Mouse (Mus musculus): ENCODE measurements around the gene Nrbf2.

Gene Nrbf2

DNA sequence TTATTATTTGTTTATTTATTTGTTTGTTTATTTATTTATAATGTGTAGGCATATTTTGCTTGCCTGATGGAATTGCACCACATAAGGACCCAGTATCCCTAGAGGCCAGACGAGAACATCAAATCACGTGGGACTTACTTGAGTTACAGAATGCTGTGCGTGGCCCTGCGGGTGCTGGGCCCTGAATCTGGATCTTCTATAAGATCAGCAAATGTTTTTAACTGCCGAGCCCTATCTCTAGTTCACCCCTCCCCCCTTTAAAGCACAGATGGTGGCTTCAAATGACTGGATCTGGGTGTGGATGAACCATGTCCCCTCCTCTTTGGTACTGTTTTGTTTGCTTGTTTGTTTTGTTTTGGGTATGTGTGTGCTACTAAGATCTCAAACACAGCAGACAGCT is 10.2 kb upstream of the Nrbf2 start:
- DNase-seq (ENCODE audit: low spot score in 2 of 2): no peak

DNA sequence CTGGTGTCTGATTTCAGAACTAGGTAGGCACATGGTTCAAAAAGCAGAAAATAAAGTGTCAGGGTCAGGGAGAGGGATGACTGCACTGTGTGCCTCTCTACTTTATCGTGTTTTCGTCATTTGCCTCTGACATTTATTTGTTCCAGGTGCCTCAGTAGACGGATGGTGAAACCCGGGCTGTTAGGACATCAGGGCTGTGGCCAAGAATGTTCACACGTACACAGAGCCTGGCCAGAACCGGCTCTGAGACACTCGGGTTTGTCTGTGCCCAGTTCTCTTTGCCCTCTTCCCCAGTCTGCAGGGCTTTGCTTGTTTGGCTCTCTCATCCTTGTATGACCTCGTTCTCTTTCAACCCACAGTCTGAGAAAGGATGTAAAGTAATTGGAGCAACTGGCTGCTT is 6.0 kb upstream of the Nrbf2 start:
- DNase-seq (ENCODE audit: low spot score in 2 of 2): no peak

DNA sequence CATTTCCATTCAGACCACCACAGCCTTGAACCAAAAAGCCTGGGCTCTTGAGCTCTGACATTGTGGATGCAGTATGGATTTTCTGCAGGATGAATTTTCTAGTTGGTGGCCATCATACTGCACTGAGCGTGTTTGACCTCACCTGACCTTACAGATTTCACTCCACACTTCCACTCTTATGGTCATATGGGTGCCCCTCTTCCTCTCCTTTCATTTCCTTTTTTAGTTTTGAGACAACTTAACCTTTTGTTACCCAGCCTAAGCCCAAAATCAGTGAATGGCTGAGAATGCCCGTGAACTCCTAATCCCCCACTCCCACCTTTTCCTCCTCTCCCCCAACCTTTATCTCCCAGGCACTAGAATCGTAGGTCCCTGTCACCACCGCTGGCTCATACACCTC is 5.5 kb upstream of the Nrbf2 start:
- no peak for DNase-seq (ENCODE audit: low spot score in 2 of 2)

DNA sequence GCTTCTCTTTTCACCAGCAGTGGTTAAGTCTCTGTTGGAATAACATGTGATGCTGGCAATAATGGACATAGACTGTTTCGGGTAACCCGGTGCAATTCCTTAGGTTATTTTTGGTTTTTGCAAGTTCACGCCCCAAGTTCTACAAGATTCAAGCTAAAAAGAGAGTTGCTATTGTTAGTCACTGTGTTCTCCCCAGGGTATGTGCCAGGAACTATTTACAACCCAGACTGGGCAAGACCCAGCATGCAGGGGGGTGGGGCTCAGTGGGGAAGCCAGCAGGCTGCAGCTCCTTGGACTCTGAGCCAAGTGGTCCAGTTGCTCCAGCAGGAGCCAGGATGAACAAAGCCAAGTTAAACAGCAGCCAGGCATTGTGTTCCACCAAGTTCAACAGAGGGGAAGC is 2.8 kb upstream of the Nrbf2 start:
- DNase-seq (ENCODE audit: low spot score in 2 of 2): peak; percentile 44 to 78

DNA sequence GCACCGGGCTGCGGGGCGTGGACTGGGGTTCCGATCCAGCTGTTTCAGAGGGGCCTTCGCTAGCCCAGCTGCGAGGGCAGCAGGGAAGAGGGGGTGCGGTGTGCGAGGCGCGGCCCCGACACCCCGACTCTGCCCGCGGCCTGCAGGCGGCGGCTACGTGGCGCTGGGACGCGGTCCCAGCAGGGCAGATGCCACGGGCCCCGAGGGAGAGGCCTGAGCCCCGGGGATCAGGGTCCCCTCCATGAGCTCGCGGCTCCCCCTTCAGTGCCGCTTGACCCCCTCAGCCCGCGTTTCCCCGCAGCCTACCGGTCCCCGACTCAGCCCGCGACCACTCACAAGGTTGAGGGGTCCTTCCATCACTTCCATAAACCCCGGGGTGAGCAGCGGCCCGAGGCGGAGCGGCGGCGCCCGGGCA is 337 bp downstream of the Nrbf2 start:
- DNase-seq (ENCODE audit: low spot score in 2 of 2): no peak

DNA sequence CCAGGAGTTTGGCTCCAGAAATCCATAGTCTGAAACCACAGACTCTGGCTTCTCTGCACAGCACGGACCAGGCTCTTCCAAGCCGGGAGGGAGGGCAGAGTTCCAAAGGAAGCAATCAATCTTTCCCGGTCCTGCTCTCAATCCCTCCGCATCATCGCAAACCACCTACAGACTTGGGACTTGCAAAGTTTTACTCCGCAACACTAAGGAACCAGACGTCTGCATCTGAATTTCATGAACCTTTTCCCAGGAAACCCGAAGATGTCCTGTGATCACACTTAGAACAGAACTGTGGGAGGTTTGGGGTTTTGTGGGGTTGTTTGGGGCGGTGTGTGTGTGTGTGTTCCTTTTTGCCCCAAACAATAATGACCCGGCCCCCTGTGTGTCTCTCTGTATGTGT is 794 bp downstream of the Nrbf2 start:
- DNase-seq (ENCODE audit: low spot score in 2 of 2): no peak

DNA sequence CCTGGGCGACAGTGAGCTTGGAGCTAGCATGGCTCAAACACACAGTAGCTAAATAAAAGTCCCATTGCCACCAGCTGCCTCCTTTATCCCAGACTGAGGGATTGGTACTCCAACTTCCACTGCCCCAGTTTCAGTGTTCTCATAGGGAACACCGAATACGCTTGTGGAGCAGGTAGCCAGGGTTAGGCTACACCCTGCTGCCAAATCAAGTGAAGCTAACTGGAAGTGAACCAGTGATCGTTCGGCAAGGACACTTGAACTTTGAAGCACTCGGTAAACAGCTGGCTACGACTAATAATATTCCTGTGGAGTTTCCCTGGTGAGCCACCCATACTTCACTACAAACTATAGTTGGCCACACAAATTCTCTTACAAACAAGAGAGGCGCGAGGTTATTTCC is 1.6 kb downstream of the Nrbf2 start:
- no peak for DNase-seq (ENCODE audit: low spot score in 2 of 2)

DNA sequence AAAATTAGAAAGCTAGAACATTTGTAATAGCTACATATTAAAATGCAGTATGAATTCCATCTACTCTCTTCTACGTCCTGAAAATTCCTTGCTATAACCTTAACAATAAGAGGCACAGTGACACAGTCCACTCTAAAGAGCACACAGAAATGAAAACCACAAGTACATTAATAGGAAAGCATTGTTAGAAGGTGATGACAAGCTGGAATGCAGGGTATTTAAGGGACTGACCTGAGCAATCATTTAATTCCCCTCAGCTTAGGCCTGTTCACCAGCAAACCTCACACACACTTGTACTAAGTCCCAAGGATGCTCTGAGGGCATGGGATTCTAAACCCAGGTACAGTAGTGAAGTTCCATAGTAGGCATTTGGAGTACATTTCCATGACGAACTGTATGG is 2.6 kb downstream of the Nrbf2 start:
- no peak for DNase-seq (ENCODE audit: low spot score in 2 of 2)

DNA sequence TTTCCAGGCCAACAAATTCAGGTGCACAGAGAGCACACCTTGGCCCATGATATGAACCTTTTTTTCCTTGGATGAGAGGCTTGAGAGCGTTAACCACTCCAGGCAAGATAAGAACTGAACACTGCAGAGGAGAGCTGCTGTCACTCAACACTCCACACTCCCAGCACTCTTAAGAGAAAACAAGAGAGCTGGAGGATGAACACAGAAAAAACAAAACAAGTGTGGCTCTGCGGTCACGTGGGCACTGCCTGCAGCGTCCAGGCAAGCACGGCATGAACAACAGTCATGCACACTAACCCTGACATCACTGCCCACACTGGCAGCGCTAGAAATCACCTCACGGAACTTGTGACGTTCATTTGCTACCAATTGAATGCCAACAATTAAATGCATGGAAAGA is 3.3 kb downstream of the Nrbf2 start:
- DNase-seq (ENCODE audit: low spot score in 2 of 2): no peak

DNA sequence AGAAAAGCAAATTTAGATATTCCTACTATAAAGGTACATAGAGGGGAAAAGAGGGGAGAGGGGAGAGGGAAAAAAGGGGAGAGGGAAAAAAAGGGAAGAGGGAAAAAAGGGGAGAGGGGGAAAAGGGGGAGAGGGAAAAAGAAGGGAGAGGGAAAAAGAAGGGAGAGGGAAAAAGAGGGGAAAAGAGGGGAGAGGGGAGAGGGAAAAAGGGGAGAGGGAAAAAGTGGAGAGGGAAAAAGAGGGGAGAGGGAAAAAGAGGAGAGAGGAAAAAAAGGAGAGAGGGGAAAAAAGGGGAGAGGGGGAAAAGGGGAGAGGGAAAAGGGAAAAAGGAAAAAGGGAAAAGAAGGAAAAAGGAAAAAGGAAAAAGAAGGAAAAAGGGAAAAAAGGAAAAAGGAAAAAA is 9.2 kb downstream of the Nrbf2 start:
- no peak for DNase-seq (ENCODE audit: low spot score in 2 of 2)

DNA sequence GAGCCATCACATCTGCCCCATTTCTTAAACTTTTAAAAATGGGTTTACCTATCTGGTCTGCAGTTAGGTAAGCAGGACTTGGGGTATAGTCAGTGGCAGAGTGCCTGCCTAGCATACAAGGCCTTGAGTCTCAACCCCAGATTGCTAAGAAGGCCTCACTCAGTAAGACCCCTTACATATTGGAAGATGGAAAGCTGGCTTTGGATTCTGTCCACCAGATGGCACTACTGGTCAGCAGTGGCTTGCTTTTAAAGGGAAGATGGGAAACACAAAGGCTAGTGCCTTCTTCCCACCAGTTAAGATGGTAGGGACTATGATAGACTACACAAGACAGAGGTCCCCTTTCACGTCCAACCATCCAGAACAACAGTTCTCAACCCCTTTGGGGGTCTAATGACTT is 20.3 kb downstream of the Nrbf2 start:
- DNase-seq (ENCODE audit: low spot score in 2 of 2): peak; percentile 44 to 67

DNA sequence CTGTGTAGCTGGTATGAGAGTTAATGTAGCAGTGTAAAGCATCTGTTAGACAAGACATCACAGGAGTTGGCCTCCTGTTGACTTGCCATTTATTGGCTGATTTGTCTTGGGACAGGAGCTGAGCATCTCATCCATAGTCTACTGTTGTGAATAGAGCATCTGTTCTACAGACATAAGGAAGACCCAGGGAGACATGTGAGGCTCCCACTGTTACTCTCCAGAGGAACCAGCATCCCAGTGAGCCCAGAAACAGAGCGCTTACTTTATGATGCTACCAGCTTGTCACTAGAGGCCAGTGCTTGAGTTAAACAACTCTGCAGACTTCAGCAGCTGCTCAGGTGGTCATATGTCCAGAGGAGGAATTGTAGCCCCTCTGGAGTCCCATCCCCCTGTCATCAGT is 32.0 kb downstream of the Nrbf2 start:
- no peak for DNase-seq (ENCODE audit: low spot score in 2 of 2)

DNA sequence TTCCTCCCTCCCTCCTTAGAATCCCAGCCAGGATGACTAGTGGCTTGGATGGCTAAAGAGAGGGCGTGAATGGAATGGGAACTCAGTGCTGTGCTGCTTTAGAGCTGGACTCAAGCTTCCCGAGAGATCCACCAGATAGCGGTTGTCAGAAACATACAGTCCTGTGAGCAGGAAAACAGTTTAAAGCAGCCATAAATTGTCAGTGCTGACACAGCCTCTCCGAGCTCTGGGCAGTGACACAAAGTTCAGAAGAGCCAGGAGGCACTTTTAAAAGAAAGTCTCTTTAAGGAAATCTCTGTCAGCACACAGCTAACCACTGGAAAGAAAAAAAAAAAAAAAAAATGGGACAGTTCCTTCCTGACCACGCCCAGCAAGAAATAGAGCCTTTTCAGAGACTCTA is 32.8 kb downstream of the Nrbf2 start:
- DNase-seq (ENCODE audit: low spot score in 2 of 2): no peak

DNA sequence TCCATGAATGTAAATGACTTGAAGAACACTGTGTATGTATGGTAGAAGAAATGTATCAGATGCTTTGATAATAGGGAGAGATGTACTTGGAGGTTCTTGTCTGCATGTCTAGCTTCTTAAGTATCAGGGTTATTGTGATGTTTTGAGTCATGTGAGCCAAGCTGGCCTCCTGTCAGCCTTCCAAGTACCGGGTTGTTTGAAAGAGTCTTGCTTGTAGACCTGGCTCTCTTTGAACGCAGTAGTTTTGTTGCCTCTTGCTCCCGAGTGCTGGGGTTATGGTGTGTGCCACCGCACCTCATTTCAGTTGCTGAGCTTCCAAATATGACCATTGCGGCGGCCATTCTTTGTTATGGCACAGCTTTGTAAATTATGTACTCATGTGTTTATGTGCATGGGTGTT is 34.3 kb downstream of the Nrbf2 start:
- no peak for DNase-seq (ENCODE audit: low spot score in 2 of 2)

DNA sequence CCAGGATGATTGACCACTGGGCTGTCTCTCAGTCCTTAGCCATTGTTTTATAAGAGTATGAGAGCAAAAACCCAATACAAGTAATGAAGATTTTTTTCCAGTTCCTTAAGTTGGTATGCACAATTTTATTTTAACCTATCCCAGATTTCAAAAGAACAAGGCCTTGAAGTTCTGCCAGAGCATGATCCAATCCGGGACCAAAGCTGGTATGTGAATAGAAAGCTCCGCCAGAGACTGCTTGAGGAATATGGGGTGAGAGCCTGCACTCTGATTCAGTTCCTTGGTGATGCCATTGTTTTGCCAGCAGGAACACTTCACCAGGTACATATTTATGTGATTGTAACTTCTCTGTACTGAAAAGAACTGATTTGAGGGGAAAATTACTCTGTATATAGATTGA is 35.6 kb downstream of the Nrbf2 start:
- peak in 1 of 2 experiments; percentile 53 for DNase-seq (ENCODE audit: low spot score in 2 of 2)

DNA sequence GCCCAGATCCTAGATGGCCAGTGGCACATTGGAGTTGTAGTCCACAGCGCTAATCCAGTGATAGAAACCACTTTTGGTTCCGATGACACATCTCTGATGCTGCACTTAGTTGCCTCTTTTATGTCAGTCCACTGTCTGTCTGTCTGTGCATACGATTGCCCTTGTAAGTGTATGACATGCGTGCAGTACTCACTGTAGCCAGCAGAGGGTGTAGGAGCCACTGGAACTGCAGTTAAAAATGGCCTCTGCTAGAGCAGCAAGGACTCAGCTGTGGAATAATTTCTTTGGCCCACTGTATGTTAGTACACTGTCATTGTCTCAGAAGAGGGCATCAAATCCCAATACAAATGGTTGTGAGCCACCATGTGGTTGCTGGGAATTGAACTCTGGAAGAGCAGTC is 38.0 kb downstream of the Nrbf2 start:
- no peak for DNase-seq (ENCODE audit: low spot score in 2 of 2)

DNA sequence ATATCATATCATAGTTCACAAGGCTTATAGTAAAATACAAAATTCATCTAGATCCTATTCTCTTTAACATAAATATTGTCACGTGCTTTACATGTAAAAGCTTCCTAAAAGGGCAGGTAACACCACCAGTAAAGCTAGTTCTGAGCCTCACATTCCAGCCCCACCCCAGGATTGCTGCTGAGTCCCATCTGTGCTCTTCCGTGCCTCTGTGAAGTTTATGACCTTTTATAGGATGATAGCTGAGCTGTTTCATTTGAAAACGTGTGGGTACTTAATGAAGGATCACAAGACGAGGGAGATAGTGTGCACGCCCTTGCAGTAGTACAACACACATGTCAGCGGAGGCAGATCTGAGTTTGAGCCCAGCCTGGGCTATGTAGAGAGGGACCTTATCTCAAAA is 54.7 kb downstream of the Nrbf2 start:
- no peak for DNase-seq (ENCODE audit: low spot score in 2 of 2)

DNA sequence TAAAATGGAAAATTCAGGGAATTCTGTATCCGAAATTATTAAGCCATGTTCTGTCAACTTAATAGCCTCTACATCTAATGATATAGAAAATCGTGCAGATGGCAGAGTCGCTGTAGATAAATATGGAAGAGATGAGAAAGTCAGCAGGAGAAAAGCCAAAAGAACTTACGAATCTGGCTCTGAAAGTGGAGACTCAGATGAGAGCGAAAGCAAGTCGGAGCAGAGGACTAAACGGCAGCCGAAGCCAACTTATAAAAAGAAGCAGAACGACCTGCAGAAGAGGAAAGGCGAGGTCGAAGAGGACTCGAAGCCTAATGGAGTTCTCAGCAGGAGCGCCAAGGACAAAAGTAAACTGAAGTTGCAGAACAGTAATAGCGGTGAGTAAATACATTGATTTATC is 58.6 kb downstream of the Nrbf2 start:
- DNase-seq (ENCODE audit: low spot score in 2 of 2): no peak

DNA sequence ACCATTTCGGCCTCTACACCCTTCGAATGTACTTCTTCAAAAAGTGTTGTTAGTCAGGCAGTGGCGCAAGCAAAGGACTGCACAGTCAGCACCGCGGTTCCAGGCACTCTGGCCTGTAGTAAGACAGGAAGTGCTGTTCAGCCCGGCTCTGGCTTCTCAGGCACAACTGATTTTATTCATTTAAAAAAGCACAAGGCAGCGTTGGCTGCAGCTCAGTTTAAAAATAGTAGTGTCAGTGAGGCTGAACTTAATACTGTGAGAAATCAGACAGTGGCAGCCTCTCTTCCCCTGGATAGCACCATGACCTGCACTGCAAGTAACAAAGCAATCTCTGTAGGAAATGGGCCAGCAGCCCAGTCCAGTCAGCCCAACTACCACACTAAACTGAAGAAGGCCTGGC is 59.0 kb downstream of the Nrbf2 start:
- DNase-seq (ENCODE audit: low spot score in 2 of 2): peak; percentile 46 to 61

DNA sequence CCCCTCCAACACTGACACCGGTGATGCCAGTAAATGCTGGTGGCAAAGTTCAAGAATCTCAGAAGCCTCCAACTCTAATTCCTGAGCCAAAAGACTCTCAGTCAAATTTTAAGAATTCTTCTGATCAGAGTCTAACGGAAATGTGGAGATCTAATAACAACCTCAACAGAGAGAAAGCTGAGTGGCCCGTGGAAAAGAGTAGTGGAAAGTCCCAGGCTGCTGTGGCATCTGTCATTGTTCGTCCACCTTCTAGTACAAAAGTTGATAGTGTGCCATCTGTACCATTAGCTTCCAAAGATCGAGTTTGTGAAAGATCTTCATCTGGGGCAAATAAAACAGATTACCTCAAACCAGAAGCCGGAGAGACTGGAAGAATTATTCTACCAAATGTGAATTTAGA is 59.6 kb downstream of the Nrbf2 start:
- no peak for DNase-seq (ENCODE audit: low spot score in 2 of 2)

DNA sequence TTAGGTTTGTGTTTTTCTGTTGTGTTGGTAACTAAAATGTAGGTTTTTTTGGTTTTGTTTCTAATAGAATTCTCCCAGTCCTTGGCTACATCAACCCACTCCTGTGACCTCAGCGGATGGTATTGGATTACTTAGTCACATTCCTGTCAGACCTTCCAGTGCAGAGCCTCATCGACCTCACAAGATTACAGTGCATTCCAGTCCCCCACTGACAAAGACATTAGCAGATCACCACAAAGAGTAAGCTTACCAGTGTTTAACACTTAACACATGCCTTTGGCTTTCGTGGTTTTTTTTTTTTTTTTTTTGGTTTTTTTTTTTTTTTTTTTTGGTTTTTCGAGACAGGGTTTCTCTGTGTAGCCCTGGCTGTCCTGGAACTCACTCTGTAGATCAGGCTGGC is 61.2 kb downstream of the Nrbf2 start:
- DNase-seq (ENCODE audit: low spot score in 2 of 2): no peak

DNA sequence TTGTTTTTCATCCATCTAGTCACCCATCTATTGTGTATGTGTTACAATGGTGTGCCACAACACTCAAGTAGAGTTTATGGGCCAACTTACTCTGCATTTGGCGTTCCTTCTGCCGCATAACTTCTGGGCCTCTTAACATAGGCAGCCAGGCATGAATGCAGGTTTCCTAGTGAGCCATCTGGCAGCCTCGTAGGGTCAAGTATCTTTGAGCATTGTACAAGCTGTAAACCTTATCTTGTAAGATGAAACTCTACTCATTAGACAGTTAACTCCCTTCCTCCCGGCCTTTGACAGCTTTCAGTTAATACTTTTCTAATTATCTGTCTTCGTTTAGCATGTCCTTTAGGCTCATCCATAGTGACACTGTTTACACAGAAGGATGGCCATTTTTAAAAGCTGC is 63.8 kb downstream of the Nrbf2 start:
- DNase-seq (ENCODE audit: low spot score in 2 of 2): no peak

DNA sequence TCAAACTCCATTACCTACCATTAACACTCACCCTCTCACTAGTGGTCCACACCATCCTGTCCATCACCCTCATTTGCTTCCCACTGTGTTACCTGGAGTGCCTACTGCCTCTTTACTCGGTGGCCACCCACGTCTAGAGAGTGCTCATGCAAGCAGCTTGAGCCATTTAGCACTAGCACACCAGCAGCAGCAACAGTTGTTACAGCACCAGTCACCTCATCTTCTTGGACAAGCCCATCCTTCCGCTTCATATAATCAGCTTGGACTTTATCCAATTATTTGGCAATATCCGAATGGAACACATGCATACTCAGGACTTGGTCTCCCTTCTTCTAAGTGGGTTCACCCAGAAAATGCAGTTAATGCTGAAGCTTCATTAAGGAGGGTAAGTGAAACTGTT is 64.9 kb downstream of the Nrbf2 start:
- no peak for DNase-seq (ENCODE audit: low spot score in 2 of 2)

DNA sequence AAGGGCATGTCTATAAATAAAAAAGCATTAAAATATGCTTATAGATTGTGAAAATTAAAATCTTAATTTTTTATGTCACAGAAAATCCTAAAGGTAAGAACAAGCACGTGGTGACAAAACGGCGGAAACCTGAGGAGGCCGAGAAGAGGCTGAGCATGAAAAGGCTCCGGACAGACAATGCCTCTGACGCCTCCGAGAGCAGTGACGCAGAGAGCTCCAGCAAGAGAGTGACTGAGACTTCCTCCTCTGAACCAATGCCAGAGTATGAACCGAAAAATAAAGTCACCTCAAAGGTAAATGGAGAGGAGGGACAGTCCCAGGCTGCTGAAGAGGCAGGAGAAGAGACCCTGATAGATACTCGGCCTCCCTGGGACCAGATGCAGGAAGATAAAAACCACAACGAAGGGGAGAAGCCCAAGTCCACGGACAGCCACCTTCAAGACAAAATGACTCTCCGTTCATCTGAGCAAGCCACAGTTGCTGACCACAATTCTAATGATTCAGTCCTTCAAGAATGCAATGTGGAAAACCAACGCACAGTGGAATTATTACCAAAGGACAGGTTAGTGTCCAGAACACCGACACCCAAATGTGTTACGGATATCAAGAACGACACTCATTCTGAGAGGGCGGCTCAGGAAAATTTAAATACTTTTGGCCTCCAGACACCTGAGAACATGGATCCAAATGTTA is 66.1 kb downstream of the Nrbf2 start:
- DNase-seq (ENCODE audit: low spot score in 2 of 2): no peak

DNA sequence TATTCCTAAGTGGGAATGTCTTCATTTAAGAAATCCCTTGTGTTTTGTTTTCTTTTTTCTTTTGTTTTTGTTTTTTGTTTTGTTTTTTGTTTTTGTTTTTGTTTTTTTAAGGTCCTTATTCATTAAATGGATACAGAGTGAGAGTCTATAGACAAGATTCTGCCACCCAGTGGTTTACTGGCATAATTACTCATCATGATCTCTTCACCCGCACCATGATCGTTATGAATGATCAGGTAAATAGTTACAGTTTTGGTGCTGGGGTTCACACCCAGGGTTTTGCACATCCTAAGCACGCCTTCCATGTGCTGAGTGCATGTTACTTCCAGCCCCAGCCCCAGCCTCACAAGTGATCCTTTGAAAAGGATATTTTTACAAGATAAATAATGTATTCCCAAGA is 68.2 kb downstream of the Nrbf2 start:
- no peak for DNase-seq (ENCODE audit: low spot score in 2 of 2)
